Mouse (Mus musculus) c-Kit-positive CD71-positive TER-119-positive erythroid progenitor cells, embryonic 14.5 days (primary cell): ENCODE data around the gene Reps1.

ENCODE experiments used
- DNase-seq: peaks from one replicate; pipeline ENCODE4 v3.0.0-alpha.2; 2013; ENCODE audit warnings: low spot score

Gene Reps1

GRCm38 (mm10) chr10:18139615-18140014, 84.0 kb downstream of the Reps1 start:
- no peak for DNase-seq

GRCm38 (mm10) chr10:18141389-18141788, 85.7 kb downstream of the Reps1 start:
- no peak for DNase-seq

DNA sequence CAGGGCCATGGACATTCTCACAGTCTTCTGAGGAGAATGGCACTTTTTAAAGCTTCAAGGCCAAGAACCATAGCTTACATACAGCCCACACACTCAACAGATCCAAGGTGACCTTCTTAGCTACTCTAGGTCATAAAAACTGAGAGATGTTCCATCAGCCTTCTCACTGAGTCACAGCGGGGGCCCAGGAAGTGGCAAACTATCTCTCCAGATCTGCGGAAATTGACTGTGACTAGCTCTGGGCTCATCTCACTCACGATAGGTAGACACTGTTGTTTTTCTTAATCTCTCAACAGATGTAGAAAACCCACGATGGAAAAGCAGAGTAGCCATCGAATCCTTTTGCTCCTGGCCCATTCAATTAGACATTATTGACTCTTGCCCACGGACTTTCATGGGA, 86.6 kb downstream of the Reps1 start:
- DNase-seq, result no peak

DNA sequence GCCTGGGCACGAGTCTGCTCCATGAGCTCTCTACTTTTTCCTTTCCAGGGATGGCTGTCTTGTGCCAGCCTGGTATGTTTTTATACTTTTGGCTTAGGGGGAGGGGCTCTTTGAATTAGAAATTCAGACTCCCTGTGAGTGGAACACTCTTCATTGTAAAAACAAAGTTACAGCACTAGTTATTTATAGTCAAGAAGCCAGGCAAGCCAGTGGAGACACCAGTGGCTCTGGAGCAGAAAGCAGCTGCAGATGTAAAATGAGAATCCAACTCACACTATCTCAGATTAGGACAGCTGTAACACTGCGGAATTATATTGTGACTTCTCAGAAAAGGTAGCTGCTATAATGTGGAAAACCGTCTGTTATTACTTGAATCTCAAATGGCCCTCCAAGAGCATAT, 91.6 kb downstream of the Reps1 start:
- no peak for DNase-seq

GRCm38 (mm10) chr10:18162435-18162971, 106.8 kb downstream of the Reps1 start:
- DNase-seq, result no peak
